Mouse (Mus musculus): ENCODE data around the gene Nmt1.

Gene Nmt1

DNA sequence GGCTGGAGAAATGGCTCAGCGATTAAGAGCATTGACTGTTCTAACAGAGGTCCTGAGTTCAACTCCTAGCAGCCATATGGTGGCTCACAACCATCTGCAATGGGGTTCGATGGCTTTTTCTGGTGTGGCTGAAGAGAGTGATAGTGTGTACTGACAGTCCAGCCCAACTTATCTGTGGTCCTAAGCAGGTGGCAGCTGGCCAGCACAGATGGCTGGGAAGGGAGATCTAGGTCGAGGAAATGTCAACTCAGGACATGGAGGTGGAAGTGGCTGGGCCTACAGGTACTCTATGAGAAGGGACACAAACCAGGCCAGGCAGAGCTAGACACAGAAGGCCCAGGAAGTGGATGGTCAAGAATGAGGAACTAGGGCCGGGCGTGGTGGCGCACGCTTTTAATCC is 48.0 kb downstream of the Nmt1 start:
- peak in 1 of 2 experiments; percentile 37 for DNase-seq (ENCODE audit: low spot score in 2 of 2)

- DNase-seq (ENCODE audit: low spot score in 2 of 2), result no peak
These were observed 48.6 kb downstream of the Nmt1 start for GRCm38 (mm10) chr11:103076581-103076980.

DNA sequence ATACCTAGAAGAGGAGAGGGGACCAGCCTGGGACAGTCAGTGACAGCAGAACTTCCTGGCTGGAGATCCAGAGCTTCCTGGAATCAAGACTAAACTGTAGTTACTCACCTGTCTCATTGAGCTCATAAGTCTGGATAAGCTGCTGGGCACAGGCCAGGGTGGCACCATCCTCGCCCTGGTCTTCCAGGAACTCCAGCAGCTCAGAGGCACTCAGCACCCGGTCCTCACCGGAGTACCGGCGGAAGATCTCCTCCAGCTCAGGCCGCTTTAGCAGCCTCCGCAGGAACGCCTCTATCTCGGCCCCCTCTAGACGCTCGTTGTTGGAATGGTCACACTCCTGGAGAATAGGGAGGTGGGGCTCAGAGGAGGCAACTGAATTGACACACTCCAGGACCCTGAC is 50.1 kb downstream of the Nmt1 start:
- no peak for DNase-seq (ENCODE audit: low spot score in 2 of 2)

- no peak for DNase-seq (ENCODE audit: low spot score in 2 of 2)
These were observed 52.5 kb downstream of the Nmt1 start for GRCm38 (mm10) chr11:103080323-103081091.

- DNase-seq (ENCODE audit: low spot score in 2 of 2), result no peak
These were observed 53.6 kb downstream of the Nmt1 start for GRCm38 (mm10) chr11:103081631-103082030.

- no peak for DNase-seq (ENCODE audit: low spot score in 2 of 2)
These were observed 65.3 kb downstream of the Nmt1 start for GRCm38 (mm10) chr11:103093306-103093705.

- DNase-seq (ENCODE audit: low spot score in 2 of 2), result no peak
These were observed 66.2 kb downstream of the Nmt1 start for GRCm38 (mm10) chr11:103093862-103094833.

DNA sequence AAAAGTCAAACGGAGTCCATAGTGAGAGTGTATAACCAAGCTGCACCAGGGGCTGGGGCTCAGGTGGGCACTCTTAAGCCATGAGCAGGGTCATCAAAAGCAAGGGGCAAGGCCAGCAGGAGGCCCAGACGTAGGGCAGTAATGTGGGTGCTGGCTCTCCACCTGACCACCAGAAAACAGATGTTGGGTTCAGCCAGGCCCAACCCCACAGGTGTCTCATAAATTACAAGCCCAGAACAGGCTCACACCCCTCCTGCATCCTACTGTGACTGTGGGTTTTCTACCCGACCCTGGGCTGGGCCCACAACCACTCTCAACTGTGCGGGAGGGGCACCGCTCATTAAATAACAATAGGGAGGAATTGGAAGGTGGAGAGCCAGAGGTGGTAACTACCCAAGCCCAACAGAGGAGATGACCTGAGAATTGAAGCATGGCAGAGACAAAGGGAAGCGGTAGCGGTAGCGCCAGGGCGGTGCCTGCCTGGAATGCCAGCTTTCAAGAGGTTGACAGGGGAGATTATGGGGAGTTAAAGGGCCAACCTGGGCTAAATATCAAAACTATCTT is 67.2 kb downstream of the Nmt1 start:
- no peak for DNase-seq (ENCODE audit: low spot score in 2 of 2)

- DNase-seq (ENCODE audit: low spot score in 2 of 2), result no peak
These were observed 67.8 kb downstream of the Nmt1 start for GRCm38 (mm10) chr11:103095801-103096200.

DNA sequence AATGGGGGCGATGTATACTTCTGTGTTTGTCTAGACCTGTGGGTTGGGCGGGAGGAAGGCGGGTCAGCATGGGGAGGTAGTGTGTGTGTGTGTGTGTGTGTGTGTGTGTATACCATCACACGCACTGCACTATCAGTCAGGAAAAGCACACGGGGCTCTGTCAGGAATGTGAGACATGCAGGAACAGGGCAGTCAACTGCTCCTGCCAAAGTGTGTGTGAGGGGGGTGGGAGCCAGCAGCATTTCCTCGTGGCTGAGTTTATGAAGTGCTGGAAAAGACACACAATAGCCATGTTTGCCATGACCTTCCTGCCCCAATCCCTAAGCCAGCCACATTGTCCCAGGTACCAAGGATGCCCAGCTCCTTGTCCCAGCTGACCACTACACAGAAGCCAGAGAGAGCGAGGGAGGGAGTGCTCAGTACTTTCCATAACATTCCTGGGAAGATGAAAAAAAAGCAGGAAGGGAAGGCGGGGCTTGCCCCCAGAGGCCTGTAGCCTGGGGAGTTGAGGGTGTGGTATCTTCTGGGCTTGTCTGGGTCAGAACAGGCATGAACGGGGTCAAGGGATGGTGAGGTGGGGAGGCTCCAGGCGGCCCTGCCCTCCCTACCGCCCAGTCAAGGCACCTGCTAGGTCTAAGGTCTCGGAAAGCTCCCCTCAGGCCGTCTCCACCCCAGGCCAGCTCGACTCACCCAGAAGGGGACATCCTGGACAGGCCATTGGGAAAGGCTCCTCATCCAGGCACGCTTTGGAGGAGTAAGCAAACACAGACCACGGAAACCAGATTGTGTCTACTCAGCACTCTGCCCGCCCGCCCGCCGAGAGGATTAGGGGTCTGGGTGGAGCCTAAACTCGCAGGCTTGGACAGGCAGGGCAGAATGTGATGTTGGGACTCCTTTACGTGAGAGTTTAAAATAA is 69.2 kb downstream of the Nmt1 start:
- DNase-seq (ENCODE audit: low spot score in 2 of 2), result no peak

DNA sequence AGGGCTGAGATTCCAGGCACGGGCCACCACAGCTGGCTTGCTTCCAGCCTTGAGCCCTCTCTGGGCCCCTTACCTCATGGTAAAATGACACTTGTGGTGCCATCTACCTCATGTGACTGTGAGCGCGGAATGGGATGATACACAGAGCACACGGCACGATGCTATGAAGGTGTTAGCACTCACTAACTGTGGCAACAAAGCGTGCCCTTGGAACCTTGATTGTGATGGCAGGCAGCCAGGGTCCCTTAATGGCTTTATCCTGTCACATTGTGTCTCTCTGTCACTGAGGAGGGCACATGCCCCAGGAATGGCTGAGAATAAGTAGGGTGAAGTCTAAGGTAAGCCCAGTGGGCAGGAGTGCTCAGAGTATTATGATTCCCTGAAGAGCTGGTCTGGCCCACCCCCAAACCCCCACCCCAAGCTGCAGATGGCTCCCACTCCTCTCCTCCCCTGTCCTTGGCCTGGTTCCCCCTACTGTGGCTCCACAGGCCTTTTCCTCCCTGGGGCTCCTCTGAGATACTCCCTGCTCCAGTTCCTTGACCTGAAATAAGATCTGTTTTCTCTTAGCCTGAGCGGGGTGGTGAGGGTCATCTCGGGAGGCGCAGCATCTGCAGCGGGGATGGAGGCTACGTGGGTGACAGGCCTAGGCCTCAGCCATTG is 70.7 kb downstream of the Nmt1 start:
- DNase-seq (ENCODE audit: low spot score in 2 of 2), result no peak

- no peak for DNase-seq (ENCODE audit: low spot score in 2 of 2)
These were observed 71.5 kb downstream of the Nmt1 start for GRCm38 (mm10) chr11:103099352-103099940.

- no peak for DNase-seq (ENCODE audit: low spot score in 2 of 2)
These were observed 72.4 kb downstream of the Nmt1 start for GRCm38 (mm10) chr11:103100361-103100760.

DNA sequence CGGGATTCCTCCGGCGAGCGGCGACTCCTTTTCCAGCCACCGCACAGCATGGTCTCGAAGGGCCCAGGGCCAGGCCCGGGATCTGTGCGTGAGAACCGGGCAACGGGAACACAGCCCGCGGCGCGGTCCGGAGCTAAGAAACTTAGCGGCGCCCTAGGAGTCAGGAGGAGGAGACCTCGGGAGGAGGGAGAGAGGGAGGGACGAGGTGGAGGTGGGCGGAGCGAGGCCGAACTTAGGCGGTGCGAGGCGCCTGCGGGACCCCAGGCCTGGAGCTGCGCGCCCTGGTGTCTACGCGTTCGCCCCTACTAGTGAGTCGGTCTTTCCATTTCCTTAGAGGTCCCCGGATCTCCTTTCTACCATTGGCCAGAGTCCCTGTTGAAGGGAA is 73.5 kb downstream of the Nmt1 start, which contains the start of the genes Plcd3 and Acbd4:
TSS of gene Plcd3 (minus strand) at position 178 of the 385 bp plus-strand sequence.
TSS of gene Acbd4 (plus strand) at position 202 of the 385 bp plus-strand sequence.
- peak; percentile 38 to 46 for DNase-seq (ENCODE audit: low spot score in 2 of 2)

GRCm38 (mm10) chr11:103101866-103102501 is 74.0 kb downstream of the Nmt1 start:
- no peak for DNase-seq (ENCODE audit: low spot score in 2 of 2)

GRCm38 (mm10) chr11:103102725-103103349 is 74.8 kb downstream of the Nmt1 start:
- DNase-seq (ENCODE audit: low spot score in 2 of 2), result peak; percentile 98 to 99

DNA sequence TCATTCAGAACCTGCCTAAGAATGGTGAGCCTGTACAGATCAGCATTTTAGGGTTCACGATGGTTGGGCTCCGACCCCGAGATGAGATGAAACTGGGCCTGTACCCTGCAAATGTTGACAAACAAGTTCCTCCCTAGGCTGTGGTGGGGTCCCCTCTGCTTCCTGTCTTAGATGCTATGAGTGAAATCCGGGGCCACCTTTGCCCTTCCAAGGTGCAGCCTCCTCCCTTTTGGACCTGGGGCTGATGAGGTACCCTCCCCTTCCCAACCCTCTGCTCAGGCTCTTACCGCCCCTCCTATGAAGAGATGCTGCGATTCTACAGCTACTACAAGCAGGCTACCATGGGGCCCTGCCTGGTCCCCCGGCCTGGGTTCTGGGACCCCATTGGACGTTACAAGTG is 75.6 kb downstream of the Nmt1 start:
- no peak for DNase-seq (ENCODE audit: low spot score in 2 of 2)

- no peak for DNase-seq (ENCODE audit: low spot score in 2 of 2)
These were observed 76.5 kb downstream of the Nmt1 start for GRCm38 (mm10) chr11:103104469-103104868.

DNA sequence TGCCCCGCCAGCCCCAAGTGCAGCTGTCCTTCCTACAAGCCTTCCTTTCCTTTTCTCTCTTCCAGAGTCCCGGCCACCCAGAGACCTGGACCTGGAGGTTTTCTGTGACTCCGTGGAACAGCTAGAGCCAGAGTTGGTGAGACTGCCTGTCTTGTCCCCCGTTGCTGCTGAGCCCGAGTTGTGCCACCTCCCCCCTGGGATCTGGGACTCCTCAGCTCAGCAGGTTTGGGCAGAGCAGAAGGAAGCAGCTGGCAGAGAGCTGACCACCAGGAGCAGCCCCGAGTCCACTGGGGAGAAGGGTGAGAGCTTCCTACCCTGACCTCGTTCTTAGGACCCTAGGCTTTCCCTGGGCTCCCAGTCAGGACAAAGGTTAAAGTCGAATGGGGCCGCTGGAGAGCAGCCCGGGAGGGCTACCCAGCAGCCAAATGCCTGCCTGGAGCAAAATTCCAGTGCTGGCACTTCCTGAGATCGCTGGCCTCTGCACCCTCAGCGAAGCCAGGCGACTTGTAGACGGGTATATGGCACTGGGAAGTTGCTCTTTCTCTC is 77.3 kb downstream of the Nmt1 start:
- DNase-seq (ENCODE audit: low spot score in 2 of 2), result no peak

All from spleen, postnatal 14 days (tissue).